Mouse (Mus musculus): Measurements from ENCODE around the gene Gm9513. TPM values are rescaled to one million over a fixed set of nuclear protein-coding genes. Genes with fewer than 3 reads are reported as not detected.

The Gm9513 gene
- polyA plus RNA-seq (2012; rRNA removed) = not detected in 2 replicates

DNA sequence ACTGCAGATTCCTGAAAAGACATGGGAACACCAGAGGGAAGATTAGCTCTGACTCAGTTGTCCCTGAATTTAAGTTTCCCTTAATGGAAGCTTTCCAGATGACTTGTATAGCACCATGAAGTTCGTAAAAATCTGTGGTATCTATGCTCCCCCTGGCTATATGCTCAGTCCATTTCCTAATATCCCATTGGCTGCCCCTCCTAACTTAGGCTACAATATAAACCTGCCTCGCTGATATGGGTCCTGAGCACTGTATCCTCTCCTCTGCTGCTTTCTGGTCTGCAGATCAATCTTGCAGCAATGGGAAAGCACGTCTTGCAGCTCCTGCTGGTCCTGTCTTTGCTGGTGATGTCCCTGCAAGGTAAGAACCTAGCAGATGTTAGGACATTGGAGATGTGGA, at the start of gene Gm9513:
TSS of gene Gm9513 (plus strand) at position 301 of the 400 bp plus-strand sequence.
- no peaks in the 10 kb centered on the region for H3K36me3 ChIP-seq (ENCODE audit: control insufficient read depth, insufficient read depth, low read length)
- H3K4me3 ChIP-seq (ENCODE audit: control insufficient read depth, insufficient read depth, low read length) = no peak within 1 kb of the TSS
- H3K27ac ChIP-seq (ENCODE audit: control insufficient read depth, insufficient read depth, low read length) = no peak within 1 kb of the TSS
- no peaks in the 10 kb centered on the region for H3K27me3 ChIP-seq (ENCODE audit: control insufficient read depth, insufficient read depth, low read length)
- no peaks in the 10 kb centered on the region for H3K4me1 ChIP-seq (replicated peaks; ENCODE audit: control insufficient read depth, insufficient read depth, low read length)
- no peak for DNase-seq
- WGBS = 71% methylated on average over 3 of the region's 3 CpGs
- TF ChIP-seq CTCF (IDR thresholded peaks at IDR 0.05; ENCODE audit: borderline replicate concordance, control insufficient read depth, extremely low read depth, insufficient read depth, low read length, poor library complexity) (no peak), POLR2A (IDR thresholded peaks at IDR 0.05; ENCODE audit: control insufficient read depth, extremely low read depth, insufficient read depth, low read length, poor library complexity) (no peak)

DNA sequence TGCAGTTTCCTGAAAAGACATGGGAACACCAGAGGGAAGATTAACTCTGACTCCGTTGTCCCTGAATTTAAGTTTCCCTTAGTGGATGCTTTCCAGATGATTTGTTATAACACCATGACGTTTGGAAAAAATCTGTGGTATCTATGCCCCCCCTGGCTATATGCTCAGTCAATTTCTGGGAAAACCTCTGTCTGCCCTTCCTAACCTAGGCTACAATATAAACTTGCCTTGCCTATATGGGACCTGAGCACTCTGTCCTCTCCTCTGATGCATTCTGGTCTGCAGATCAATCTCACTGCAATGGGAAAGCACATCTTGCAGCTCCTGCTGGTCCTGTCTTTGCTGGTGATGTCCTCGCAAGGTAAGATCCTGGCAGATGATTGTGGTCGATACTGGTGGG, 43.9 kb upstream of the Gm9513 start, which contains the start of gene Gm7257:
TSS of gene Gm7257 (plus strand) at position 301 of the 400 bp plus-strand sequence.
- Histone ChIP-seq H3K4me1 (replicated peaks; ENCODE audit: control insufficient read depth, insufficient read depth, low read length) (no peaks in the 10 kb centered on the region), H3K27me3 (ENCODE audit: control insufficient read depth, insufficient read depth, low read length) (no peaks in the 10 kb centered on the region), H3K4me3 (ENCODE audit: control insufficient read depth, insufficient read depth, low read length) (no peak within 1 kb of the TSS), H3K27ac (ENCODE audit: control insufficient read depth, insufficient read depth, low read length) (no peak within 1 kb of the TSS), H3K36me3 (ENCODE audit: control insufficient read depth, insufficient read depth, low read length) (no peaks in the 10 kb centered on the region)
- no peak for DNase-seq
- WGBS = 81% methylated on average over 4 of the region's 4 CpGs
- TF ChIP-seq POLR2A (IDR thresholded peaks at IDR 0.05; ENCODE audit: control insufficient read depth, extremely low read depth, insufficient read depth, low read length, poor library complexity) (no peak), CTCF (IDR thresholded peaks at IDR 0.05; ENCODE audit: borderline replicate concordance, control insufficient read depth, extremely low read depth, insufficient read depth, low read length, poor library complexity) (no peak)

DNA sequence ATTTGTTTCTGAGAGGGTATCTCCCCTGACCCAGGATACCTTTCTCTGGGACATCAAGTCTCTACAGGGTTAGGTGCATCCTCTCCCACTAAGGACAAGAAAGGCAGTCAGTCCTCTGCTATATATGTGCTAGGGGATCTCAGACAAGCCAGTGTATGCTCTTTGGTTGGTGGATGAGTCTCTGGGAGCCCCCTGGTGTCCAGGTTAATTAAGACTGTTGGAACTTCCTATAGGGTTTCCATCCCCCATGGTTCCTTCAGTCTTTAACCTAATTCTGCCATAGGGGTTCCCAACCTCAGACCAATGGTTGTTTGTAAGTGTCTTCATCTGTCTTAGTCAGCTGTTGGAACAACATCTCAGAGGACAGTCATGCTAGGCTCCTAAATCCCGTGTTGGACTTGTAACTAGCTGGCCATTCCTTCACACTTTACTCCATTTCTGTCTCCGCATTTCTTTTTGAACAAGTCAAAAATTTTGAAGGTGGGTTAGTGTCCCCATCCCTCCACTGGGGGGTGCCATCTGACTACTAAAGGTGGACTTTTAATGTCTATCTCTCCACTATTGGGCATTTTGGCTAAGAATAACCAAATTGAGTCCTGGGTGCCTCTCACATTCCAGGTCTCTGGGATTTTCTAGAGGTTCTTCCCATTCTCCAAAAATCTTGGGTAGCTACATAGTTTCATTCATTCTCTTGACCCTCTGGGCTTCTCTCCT, 40.2 kb upstream of the Gm9513 start:
- TF ChIP-seq CTCF (IDR thresholded peaks at IDR 0.05; ENCODE audit: borderline replicate concordance, control insufficient read depth, extremely low read depth, insufficient read depth, low read length, poor library complexity) (no peak), POLR2A (IDR thresholded peaks at IDR 0.05; ENCODE audit: control insufficient read depth, extremely low read depth, insufficient read depth, low read length, poor library complexity) (no peak)
- DNase-seq = no peak
- Histone ChIP-seq H3K4me1 (replicated peaks; ENCODE audit: control insufficient read depth, insufficient read depth, low read length) (no peaks in the 10 kb centered on the region), H3K27me3 (ENCODE audit: control insufficient read depth, insufficient read depth, low read length) (no peaks in the 10 kb centered on the region), H3K4me3 (ENCODE audit: control insufficient read depth, insufficient read depth, low read length) (no peak overlapping the region), H3K36me3 (ENCODE audit: control insufficient read depth, insufficient read depth, low read length) (no peaks in the 10 kb centered on the region), H3K27ac (ENCODE audit: control insufficient read depth, insufficient read depth, low read length) (no peak overlapping the region)
- 39% methylated on average over 2 of the region's 2 CpGs for WGBS

DNA sequence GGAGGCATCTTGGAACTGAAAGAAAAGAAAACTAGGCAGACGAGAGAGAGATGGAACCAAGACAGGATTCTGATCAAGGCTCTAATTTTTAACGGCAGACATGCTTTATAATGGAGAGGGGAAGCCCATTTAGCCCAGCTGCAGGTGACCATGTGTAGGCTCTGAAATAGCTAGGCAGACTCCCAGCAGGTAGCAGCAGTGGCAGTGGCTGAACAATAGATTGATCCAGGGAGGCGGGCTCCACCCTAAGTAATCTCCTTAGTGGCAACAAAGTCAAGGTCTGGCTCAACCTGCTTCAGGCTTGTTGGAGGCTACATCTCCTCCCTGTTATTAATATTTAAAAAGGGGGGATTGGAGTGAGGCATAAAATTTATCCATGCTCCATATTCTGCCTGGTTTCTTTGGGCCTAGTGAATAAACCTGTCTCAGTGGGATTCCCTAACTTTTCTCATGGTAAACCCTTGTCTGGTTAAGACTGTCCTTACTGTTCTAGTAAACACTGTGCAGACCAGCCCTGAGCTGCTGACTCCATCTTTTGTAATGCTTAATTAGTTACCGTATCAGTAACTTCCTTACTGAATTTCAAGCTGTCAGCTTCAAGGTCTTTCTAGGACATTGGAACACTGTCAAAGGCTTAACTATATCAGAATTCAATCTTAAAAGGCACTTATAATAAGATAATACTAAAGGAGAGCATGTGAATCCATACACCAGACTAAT, 19.2 kb downstream of the Gm9513 start:
- no peak for DNase-seq

DNA sequence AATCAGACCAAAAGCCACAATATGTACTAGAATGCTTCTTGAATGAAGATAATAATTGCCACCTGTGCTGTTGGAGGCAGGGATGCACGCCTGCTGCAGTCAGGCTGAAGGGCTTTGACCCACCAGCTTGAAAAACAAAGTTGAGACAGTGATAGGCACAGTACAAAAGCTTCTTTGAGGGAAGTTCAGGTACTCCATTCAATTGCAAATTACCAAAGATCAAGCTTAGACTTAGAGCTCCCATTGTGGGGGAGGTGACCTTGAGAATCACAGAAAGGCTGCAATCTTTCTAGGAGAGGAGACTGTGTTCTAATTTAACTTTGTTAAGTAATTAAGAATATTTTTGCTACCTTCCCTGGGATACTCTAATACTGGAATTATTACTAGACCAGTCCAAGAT, 20.4 kb downstream of the Gm9513 start:
- H3K36me3 ChIP-seq (ENCODE audit: control insufficient read depth, insufficient read depth, low read length) = no peaks in the 10 kb centered on the region
- no peak for DNase-seq
- 55% methylated on average over 1 of the region's 1 CpGs for WGBS
- H3K4me3 ChIP-seq (ENCODE audit: control insufficient read depth, insufficient read depth, low read length) = no peak overlapping the region
- TF ChIP-seq POLR2A (IDR thresholded peaks at IDR 0.05; ENCODE audit: control insufficient read depth, extremely low read depth, insufficient read depth, low read length, poor library complexity) (no peak), CTCF (IDR thresholded peaks at IDR 0.05; ENCODE audit: borderline replicate concordance, control insufficient read depth, extremely low read depth, insufficient read depth, low read length, poor library complexity) (no peak)
- no peaks in the 10 kb centered on the region for H3K27me3 ChIP-seq (ENCODE audit: control insufficient read depth, insufficient read depth, low read length)
- H3K4me1 ChIP-seq (replicated peaks; ENCODE audit: control insufficient read depth, insufficient read depth, low read length) = no peaks in the 10 kb centered on the region
- H3K27ac ChIP-seq (ENCODE audit: control insufficient read depth, insufficient read depth, low read length) = no peak overlapping the region

More for the DNA sequence above, 19.2 kb downstream of the Gm9513 start:
- Histone ChIP-seq H3K36me3 (ENCODE audit: control insufficient read depth, insufficient read depth, low read length) (no peaks in the 10 kb centered on the region), H3K4me3 (ENCODE audit: control insufficient read depth, insufficient read depth, low read length) (no peak overlapping the region), H3K4me1 (replicated peaks; ENCODE audit: control insufficient read depth, insufficient read depth, low read length) (no peaks in the 10 kb centered on the region), H3K27ac (ENCODE audit: control insufficient read depth, insufficient read depth, low read length) (no peak overlapping the region), H3K27me3 (ENCODE audit: control insufficient read depth, insufficient read depth, low read length) (no peaks in the 10 kb centered on the region)
- TF ChIP-seq POLR2A (IDR thresholded peaks at IDR 0.05; ENCODE audit: control insufficient read depth, extremely low read depth, insufficient read depth, low read length, poor library complexity) (no peak), CTCF (IDR thresholded peaks at IDR 0.05; ENCODE audit: borderline replicate concordance, control insufficient read depth, extremely low read depth, insufficient read depth, low read length, poor library complexity) (no peak)
- 93% methylated on average over 4 of the region's 4 CpGs for WGBS

DNA sequence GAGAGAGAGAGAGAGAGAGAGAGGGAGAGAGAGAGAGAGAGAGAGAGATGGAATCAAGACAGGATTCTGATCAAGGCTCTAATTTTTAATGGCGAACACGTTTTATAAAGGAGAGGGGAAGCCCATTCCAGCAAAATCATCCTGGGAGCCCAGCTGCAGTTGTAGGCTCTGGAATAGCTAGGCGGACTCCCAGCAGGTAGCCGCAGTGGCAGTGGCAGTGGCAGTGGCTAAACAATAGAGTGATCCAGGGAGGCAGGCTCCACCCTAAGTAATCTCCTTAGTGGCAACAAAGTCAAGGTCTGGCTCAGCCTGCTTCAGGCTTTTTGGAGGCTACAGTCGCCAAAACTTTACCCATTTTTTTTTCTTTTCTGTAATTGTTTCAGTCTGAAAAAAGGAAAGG, 28.8 kb downstream of the Gm9513 start:
- 88% methylated on average over 5 of the region's 5 CpGs for WGBS
- no peak overlapping the region for H3K4me3 ChIP-seq (ENCODE audit: control insufficient read depth, insufficient read depth, low read length)

More for the DNA sequence above, 28.8 kb downstream of the Gm9513 start:
- Histone ChIP-seq H3K27ac (ENCODE audit: control insufficient read depth, insufficient read depth, low read length) (no peak overlapping the region), H3K36me3 (ENCODE audit: control insufficient read depth, insufficient read depth, low read length) (no peaks in the 10 kb centered on the region), H3K4me1 (replicated peaks; ENCODE audit: control insufficient read depth, insufficient read depth, low read length) (no peaks in the 10 kb centered on the region), H3K27me3 (ENCODE audit: control insufficient read depth, insufficient read depth, low read length) (no peaks in the 10 kb centered on the region)
- TF ChIP-seq CTCF (IDR thresholded peaks at IDR 0.05; ENCODE audit: borderline replicate concordance, control insufficient read depth, extremely low read depth, insufficient read depth, low read length, poor library complexity) (no peak), POLR2A (IDR thresholded peaks at IDR 0.05; ENCODE audit: control insufficient read depth, extremely low read depth, insufficient read depth, low read length, poor library complexity) (no peak)
- DNase-seq = no peak

Other genes starting within 250 kb of the Gm9513 start
- gene Gm7257, start 43.8 kb upstream of the Gm9513 start, polyA plus RNA-seq (2012; rRNA removed) = not detected in 2 replicates
- not detected in 2 replicates for gene Gm5615, start 66.3 kb downstream of the Gm9513 start, polyA plus RNA-seq (2012; rRNA removed)
- gene Gm17689, start 107.0 kb downstream of the Gm9513 start, polyA plus RNA-seq (2012; rRNA removed) = not detected in 2 replicates
- 0.18 and 0.61 TPM in 2 replicates for gene A630095E13Rik, start 167.7 kb downstream of the Gm9513 start, polyA plus RNA-seq (2012; rRNA removed)
- 0.18 and 0.23 TPM in 2 replicates for gene Acrv1, start 217.6 kb downstream of the Gm9513 start, polyA plus RNA-seq (2012; rRNA removed)

Data from thymus, adult 2 months (tissue).